Mouse (Mus musculus): ENCODE results near the gene Dpf1. TPM values are rescaled to one million over a fixed set of nuclear protein-coding genes. Genes with fewer than 3 reads are reported as not detected.
A peak's percentile ranks its signal among the peaks of the same experiment; 100 is the strongest.

Gene Dpf1
- polyA plus RNA-seq, 1 experiment from 2014 or later, result 228 TPM

DNA sequence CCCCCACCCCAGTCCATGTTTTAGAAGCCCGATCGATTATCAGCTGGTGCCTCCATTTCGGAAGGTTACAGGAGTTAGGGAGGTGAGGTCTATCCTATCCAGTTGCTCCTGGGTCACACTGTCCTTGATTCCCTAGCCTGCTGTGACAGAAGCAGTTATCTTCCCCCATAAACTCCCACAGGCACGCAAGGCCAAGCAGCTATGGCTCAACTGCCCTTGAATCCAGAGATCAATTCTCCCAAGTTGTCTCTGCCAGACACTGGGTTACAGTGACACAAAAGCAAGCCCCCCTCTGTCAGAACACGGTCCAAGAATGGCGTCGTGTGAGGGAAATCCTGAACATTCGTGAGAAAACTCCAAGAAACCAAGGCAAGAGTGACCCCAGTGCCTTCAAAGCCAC, 51.7 kb downstream of the Dpf1 start:
- Histone ChIP-seq H3K27ac (ENCODE audit: low read depth, low read length) (no peak overlapping the region), H3K9ac (replicated peaks; ENCODE audit: low read depth, low read length) (no peak overlapping the region), H3K36me3 (ENCODE audit: control insufficient read depth, insufficient read depth, low read length) (peaks cover 4% of the 10 kb centered on the region; the same call in 1 of the 2 replicates), H3K4me3 (ENCODE audit: low read depth, low read length) (no peak overlapping the region), H3K4me1 (ENCODE audit: control insufficient read depth, insufficient read depth, low read length) (no peaks in the 10 kb centered on the region), H3K4me2 (ENCODE audit: low read depth, low read length) (no peak overlapping the region), H3K27me3 (ENCODE audit: control insufficient read depth, insufficient read depth, low read length) (no peaks in the 10 kb centered on the region), H3K9me3 (ENCODE audit: control insufficient read depth, low read length) (no peaks in the 10 kb centered on the region)
- WGBS, result 92% methylated on average over 8 of the region's 8 CpGs
- ATAC-seq (ENCODE audit: low read depth), result no peak

- Histone ChIP-seq H3K27me3 (ENCODE audit: control insufficient read depth, insufficient read depth, low read length) (no peaks in the 10 kb centered on the region), H3K9ac (replicated peaks; ENCODE audit: low read depth, low read length) (no peak overlapping the region), H3K36me3 (ENCODE audit: control insufficient read depth, insufficient read depth, low read length) (peaks cover 3% of the 10 kb centered on the region; the same call in 1 of the 2 replicates), H3K4me2 (ENCODE audit: low read depth, low read length) (no peak overlapping the region), H3K27ac (ENCODE audit: low read depth, low read length) (no peak overlapping the region), H3K4me1 (ENCODE audit: control insufficient read depth, insufficient read depth, low read length) (no peaks in the 10 kb centered on the region), H3K9me3 (ENCODE audit: control insufficient read depth, low read length) (no peaks in the 10 kb centered on the region), H3K4me3 (ENCODE audit: low read depth, low read length) (no peak overlapping the region)
- 89% methylated on average over 13 of the region's 13 CpGs for WGBS
- ATAC-seq (ENCODE audit: low read depth), result no peak
These were observed 57.7 kb downstream of the Dpf1 start for GRCm38 (mm10) chr7:29361497-29361896.

- H3K27ac ChIP-seq (ENCODE audit: low read depth, low read length), result no peak overlapping the region
- peaks cover 3% of the 10 kb centered on the region; the same call in 1 of the 2 replicates for H3K36me3 ChIP-seq (ENCODE audit: control insufficient read depth, insufficient read depth, low read length)
- 22% methylated on average over 4 of the region's 4 CpGs for WGBS
- no peaks in the 10 kb centered on the region for H3K9me3 ChIP-seq (ENCODE audit: control insufficient read depth, low read length)
- ATAC-seq (ENCODE audit: low read depth), result no peak
- peaks cover 13% of the 10 kb centered on the region for H3K4me1 ChIP-seq (ENCODE audit: control insufficient read depth, insufficient read depth, low read length)
- no peak overlapping the region for H3K4me3 ChIP-seq (ENCODE audit: low read depth, low read length)
- no peaks in the 10 kb centered on the region for H3K27me3 ChIP-seq (ENCODE audit: control insufficient read depth, insufficient read depth, low read length)
- no peak overlapping the region for H3K9ac ChIP-seq (replicated peaks; ENCODE audit: low read depth, low read length)
- H3K4me2 ChIP-seq (ENCODE audit: low read depth, low read length), result no peak overlapping the region
These were observed 60.3 kb downstream of the Dpf1 start for GRCm38 (mm10) chr7:29364052-29364451.

GRCm38 (mm10) chr7:29367166-29368003, 63.6 kb downstream of the Dpf1 start:
- H3K4me2 ChIP-seq (ENCODE audit: low read depth, low read length), result no peak overlapping the region; the same call in 1 of the 2 replicates
- no peaks in the 10 kb centered on the region for H3K27me3 ChIP-seq (ENCODE audit: control insufficient read depth, insufficient read depth, low read length)
- peak overlapping the region; percentile 12; the same call in 1 of the 2 replicates for H3K9ac ChIP-seq (replicated peaks; ENCODE audit: low read depth, low read length)
- no peaks in the 10 kb centered on the region for H3K9me3 ChIP-seq (ENCODE audit: control insufficient read depth, low read length)
- H3K27ac ChIP-seq (ENCODE audit: low read depth, low read length), result peak overlapping the region; percentile 89
- no peak overlapping the region for H3K4me3 ChIP-seq (ENCODE audit: low read depth, low read length)
- peak; percentile 96 for ATAC-seq (ENCODE audit: low read depth)
- 73% methylated on average over 13 of the region's 13 CpGs for WGBS
- H3K36me3 ChIP-seq (ENCODE audit: control insufficient read depth, insufficient read depth, low read length), result peaks cover 3% of the 10 kb centered on the region
- peaks cover 13% of the 10 kb centered on the region for H3K4me1 ChIP-seq (ENCODE audit: control insufficient read depth, insufficient read depth, low read length)

Other genes starting within 250 kb of the Dpf1 start
- 5.9 and 11.6 TPM in 2 replicates for gene Ryr1, start 178.8 kb upstream of the Dpf1 start, polyA plus RNA-seq (2014; fragmentation: Nextera tagmentation; extraction: Ambion mirVana)
- 0.51 and 0.59 TPM in 2 replicates for gene Rasgrp4, start 169.1 kb upstream of the Dpf1 start, polyA plus RNA-seq (2014; fragmentation: Nextera tagmentation; extraction: Ambion mirVana)
- gene Fam98c, start 147.7 kb upstream of the Dpf1 start, polyA plus RNA-seq (2014; fragmentation: Nextera tagmentation; extraction: Ambion mirVana), result 29.5 and 33.6 TPM in 2 replicates
- gene Ggn, start 133.7 kb upstream of the Dpf1 start, polyA plus RNA-seq (2014; fragmentation: Nextera tagmentation; extraction: Ambion mirVana), result 0.23 and 0.33 TPM in 2 replicates
- gene Spred3, start 133.5 kb upstream of the Dpf1 start, polyA plus RNA-seq (2014; fragmentation: Nextera tagmentation; extraction: Ambion mirVana), result 9.6 and 14.9 TPM in 2 replicates
- gene Psmd8, start 123.2 kb upstream of the Dpf1 start, polyA plus RNA-seq (2014; fragmentation: Nextera tagmentation; extraction: Ambion mirVana), result 301 and 308 TPM in 2 replicates
- 2.5 and 3.8 TPM in 2 replicates for gene Catsperg1, start 89.9 kb upstream of the Dpf1 start, polyA plus RNA-seq (2014; fragmentation: Nextera tagmentation; extraction: Ambion mirVana)
- gene Kcnk6, start 71.4 kb upstream of the Dpf1 start, polyA plus RNA-seq (2014; fragmentation: Nextera tagmentation; extraction: Ambion mirVana), result 0.32 and 0.52 TPM in 2 replicates
- 95.3 and 104 TPM in 2 replicates for gene Yif1b, start 65.6 kb upstream of the Dpf1 start, polyA plus RNA-seq (2014; fragmentation: Nextera tagmentation; extraction: Ambion mirVana)
- gene 2200002D01Rik, start 55.5 kb upstream of the Dpf1 start, polyA plus RNA-seq (2014; fragmentation: Nextera tagmentation; extraction: Ambion mirVana), result 0.50 and 0.75 TPM in 2 replicates
- gene Spint2, start 22.0 kb upstream of the Dpf1 start, polyA plus RNA-seq (2014; fragmentation: Nextera tagmentation; extraction: Ambion mirVana), result 46.9 and 62.4 TPM in 2 replicates
- gene Ppp1r14a, start 14.6 kb upstream of the Dpf1 start, polyA plus RNA-seq (2014; fragmentation: Nextera tagmentation; extraction: Ambion mirVana), result 1.8 and 3.6 TPM in 2 replicates
- gene Sipa1l3, start 214.7 kb downstream of the Dpf1 start, polyA plus RNA-seq (2014; fragmentation: Nextera tagmentation; extraction: Ambion mirVana), result 13.5 and 22.1 TPM in 2 replicates